Mouse (Mus musculus) heart, postnatal 25 days (tissue): ENCODE results near the gene Pabpc6. TPM values are rescaled to one million over a fixed set of nuclear protein-coding genes. Genes with fewer than 3 reads are reported as not detected.

Source experiments
- DNase-seq: peaks from one replicate; pipeline ENCODE4 v3.0.0; 2022; ENCODE audit warnings: low spot score
- intact Hi-C: fragments of 180-260 bp; cut with DNase I; formaldehyde crosslinking; loops from one replicate; pipeline ENCODE4 v1.15.1; 2025
- total RNA-seq, 2 experiments: library from RNA; stranded (reverse); gene quantifications; 2 replicates each; pipeline ENCODE4 v1.2.3; 2021

Pabpc6 gene
- total RNA-seq, result not detected

GRCm38 (mm10) chr17:9669283-9669905, at the start of gene Pabpc6:
Pabpc6 (minus strand) TSS chr17:9669717.
- no peak for DNase-seq
- intact Hi-C loops, result no loop called here

- intact Hi-C loops, result no loop called here
- DNase-seq, result no peak
These were observed 41.4 kb upstream of the Pabpc6 start for GRCm38 (mm10) chr17:9710910-9711309.

- intact Hi-C loops, result no loop called here
- DNase-seq, result no peak
These were observed 39.4 kb upstream of the Pabpc6 start for GRCm38 (mm10) chr17:9708888-9709287.

DNA sequence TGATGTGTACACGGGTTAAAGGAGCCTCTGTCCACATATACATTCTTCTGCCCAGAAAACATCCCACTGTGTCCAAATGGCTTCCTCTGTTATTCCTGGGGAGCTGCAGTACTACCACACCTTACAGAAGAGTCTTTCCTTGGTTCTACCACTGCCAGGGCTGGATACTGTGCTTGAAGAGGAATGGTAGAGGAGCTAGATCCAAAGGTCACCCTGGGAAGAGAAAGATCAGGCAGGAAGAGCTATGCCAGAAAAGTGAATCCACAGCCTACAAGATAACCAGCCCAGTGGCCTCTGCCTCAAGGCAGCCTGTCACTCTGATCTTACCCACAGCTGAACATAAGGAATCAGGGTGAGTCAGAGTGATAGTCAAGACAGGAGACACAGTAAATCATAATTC, 37.8 kb upstream of the Pabpc6 start:
- DNase-seq, result no peak
- intact Hi-C loops, result no loop called here

DNA sequence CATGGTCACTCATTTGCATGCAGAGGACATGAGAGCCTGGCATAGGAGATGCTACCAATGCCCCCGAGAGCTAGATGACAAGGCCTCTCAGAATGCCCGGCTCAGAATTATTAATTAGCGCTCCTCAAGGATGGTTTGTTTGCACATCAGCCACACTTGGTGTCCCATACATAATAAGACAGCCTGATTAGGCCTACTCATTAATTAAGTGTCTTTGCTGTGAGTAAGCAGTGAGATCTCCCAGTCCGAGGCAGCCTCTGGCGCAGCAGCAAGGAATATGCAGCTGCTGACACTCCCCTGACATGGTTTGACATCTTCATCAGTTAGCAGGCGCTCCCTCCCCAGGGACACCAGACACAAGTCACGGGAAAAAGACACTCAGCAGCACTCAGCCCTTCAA, 28.2 kb upstream of the Pabpc6 start:
- intact Hi-C loops, result no loop called here

DNA sequence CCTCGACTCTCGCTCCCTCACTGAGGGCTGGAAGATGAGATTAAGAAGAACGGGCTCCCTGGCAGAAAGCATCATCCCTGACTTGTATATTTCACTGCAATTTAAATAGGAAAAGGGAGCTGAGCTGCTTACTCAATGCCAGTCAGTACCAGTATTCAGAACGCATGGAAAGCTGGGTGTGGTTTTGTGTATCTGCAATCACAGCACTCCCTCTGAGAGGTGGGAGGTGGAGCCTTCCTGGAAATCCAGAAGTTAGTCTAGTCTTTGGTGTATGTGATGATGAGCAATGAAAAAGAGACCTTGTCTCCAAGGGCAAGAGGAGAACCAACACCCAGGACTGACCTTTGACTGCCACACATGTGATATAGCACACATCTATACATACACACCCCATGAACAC, 21.7 kb upstream of the Pabpc6 start:
- intact Hi-C loops, result no loop called here
- DNase-seq, result no peak

More for the DNA sequence above, 28.2 kb upstream of the Pabpc6 start:
- no peak for DNase-seq

GRCm38 (mm10) chr17:9683539-9684155, 14.1 kb upstream of the Pabpc6 start:
- intact Hi-C loops, result no loop called here

DNA sequence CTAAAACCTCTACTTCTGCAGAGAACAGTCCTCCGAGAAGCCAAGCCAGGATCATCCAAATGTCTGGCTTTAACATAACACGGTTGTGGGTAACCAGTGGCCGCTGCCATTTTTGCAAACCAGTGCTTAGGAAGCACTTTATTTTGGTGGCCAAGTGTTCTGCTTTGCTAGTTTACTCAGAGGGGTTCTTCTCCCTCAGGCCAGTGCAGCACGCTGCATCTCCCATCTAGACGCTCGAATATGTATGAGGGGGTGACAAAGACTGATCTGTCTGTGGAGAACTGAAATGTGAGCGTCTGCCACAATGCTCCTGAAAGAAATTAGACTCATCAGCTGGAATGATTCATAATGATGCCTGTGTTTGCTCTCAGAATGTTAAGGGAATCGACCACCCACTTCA, 11.2 kb upstream of the Pabpc6 start:
- intact Hi-C loops, result no loop called here

More at GRCm38 (mm10) chr17:9683539-9684155, 14.1 kb upstream of the Pabpc6 start:
- no peak for DNase-seq

GRCm38 (mm10) chr17:9675175-9675789, 5.8 kb upstream of the Pabpc6 start:
- intact Hi-C loops, result no loop called here

More for the DNA sequence above, 11.2 kb upstream of the Pabpc6 start:
- no peak for DNase-seq

DNA sequence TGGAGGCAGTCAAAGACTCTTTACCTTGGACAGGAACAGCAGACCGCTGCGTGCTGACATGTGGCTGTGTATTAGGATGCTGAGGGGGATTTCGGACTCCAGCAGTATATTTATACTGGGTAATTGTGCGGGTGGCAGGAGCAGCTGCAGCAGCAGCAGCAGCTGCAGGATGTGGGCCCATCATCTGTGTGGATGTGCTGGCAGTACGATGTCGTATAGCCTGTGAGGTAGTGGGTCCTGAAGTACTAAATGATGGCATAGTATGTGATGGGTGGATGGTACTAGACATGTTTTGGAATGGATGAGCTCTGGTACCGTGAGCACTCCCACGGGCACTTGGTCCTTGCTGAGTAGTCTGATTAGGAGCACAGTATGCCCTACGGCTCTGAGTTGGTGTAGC, 1.6 kb downstream of the Pabpc6 start:
- intact Hi-C loops, result no loop called here
- no peak for DNase-seq

More at GRCm38 (mm10) chr17:9675175-9675789, 5.8 kb upstream of the Pabpc6 start:
- DNase-seq, result no peak

DNA sequence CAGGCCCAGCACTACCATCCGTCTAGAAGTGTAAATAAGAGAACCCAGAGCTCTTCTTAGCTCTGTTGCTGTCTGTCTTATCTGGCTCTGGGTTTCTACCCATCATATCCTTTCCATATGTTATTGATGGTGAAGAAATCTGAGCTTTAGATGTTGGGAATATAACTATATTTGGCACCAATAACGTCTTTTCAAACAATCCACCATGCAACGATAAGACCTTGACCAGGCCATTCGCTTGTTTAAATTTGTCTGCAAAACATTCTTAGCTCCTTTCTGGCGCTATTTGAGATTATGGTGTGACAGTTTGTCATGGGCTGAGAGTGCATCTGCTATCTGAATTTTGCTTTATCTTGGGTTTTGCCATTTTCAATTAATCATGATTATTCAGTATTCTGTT, 10.9 kb downstream of the Pabpc6 start:
- no peak for DNase-seq
- intact Hi-C loops, result no loop called here

- intact Hi-C loops, result no loop called here
- no peak for DNase-seq
These were observed 15.4 kb downstream of the Pabpc6 start for GRCm38 (mm10) chr17:9654155-9654554.

DNA sequence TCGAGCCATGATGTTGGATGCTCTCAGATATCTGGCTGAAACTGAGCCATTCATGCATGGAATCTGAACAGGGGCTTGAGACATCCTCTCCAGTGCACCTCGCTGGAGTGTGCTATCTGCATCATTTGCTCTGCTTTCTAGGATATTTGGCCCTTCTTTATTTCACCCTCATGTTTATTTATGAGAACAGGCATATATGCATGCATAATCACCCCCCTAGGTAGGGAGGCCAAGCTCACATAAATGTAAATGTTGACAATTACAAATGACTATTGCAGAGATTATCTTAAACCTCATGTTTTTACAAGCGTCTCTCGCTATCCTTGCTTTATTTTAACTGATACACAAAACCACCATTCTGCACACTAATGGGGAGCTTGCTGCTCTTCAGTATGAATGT, 21.9 kb downstream of the Pabpc6 start:
- no peak for DNase-seq
- intact Hi-C loops, result no loop called here

GRCm38 (mm10) chr17:9643657-9644180, 25.8 kb downstream of the Pabpc6 start:
- intact Hi-C loops, result no loop called here

GRCm38 (mm10) chr17:9637011-9637410, 32.5 kb downstream of the Pabpc6 start:
- intact Hi-C loops, result no loop called here
- no peak for DNase-seq

More at GRCm38 (mm10) chr17:9643657-9644180, 25.8 kb downstream of the Pabpc6 start:
- DNase-seq, result no peak

DNA sequence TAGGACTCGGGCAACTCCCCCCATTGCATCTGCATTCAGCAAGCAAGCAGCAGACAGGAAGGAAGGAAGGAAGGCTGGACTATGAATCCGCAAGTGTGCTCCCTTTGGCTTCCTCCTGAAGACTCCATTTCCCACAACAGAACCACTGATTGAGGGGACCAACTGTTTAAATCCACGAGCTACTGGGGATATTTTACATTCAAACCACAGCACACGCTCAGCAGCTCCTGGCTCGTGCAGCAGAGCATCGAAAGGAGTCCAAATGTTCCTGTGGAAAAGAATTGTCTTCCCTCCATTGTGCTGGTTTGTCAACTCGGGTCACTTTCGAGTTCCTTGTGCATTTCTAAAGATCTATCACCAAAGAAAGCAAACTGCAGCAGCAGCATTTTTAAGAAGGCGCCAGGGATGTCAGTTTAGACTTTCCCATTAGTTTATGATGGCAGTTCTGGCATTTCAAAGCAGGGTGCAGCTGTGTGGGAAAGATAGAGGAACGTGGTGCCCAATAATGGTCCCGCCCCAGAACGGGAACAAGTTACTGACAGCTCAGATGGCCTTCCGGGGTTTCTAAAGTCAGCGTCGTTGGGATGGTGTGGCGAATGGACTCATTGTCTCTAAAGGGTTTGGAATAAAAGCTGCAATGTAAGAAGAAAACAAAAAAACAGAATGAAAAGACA, 36.8 kb downstream of the Pabpc6 start:
- intact Hi-C loops, result no loop called here
- no peak for DNase-seq

DNA sequence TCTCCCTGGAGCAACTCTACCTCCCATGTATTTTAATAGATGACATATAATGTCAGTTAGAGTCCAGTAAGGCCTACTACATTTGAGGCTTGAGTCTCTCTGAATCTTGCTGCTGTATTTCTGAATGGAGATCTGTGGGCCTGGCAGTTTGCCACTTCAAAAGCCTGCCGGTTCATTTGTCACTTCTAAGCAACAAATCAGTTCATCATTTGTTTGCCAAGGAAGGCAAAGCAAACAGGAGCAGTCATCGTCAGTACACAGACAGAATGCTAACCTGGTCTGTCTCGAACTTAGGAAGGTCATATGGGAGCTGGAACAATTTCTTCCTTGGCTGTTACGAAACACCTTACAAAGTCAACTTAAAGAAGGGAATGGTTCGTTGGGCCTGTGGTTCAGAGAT, 37.4 kb downstream of the Pabpc6 start:
- DNase-seq, result no peak
- intact Hi-C loops, result no loop called here

- DNase-seq, result no peak
- intact Hi-C loops, result no loop called here
These were observed 38.4 kb downstream of the Pabpc6 start for GRCm38 (mm10) chr17:9631081-9631480.

DNA sequence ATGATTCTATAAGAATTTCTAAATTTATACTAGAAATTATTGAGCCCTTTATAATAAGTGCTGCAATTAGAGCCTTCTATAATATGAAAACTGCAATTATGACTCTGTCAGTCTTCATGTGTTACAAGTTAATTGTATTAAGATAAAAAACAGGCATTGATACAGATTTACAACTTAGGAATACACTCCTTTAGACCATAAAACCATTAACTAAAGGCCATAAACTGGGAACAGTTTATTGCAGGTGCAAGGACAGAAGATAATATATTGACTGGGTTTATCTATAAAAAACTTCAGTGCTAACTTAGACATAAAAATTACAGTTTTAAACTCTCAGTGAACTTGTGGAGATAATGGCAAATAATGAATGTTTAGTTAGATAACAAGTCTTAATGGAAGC, 42.5 kb downstream of the Pabpc6 start:
- DNase-seq, result no peak
- intact Hi-C loops, result no loop called here
